Mouse (Mus musculus) neural tube, embryonic 15.5 days (tissue): Measurements from ENCODE around the gene Vwa3b. TPM values are rescaled to one million over a fixed set of nuclear protein-coding genes. Genes with fewer than 3 reads are reported as not detected.

Source experiments
- ATAC-seq: fragments of 200-750 bp; cut with Nextera tagmentation; 2 replicates; pipeline ENCODE4 v1.8.0; 2017; ENCODE audit warnings: mild to moderate bottlenecking, moderate TSS enrichment, moderate library complexity; ENCODE audit not compliant: low FRiP score
- H3K27ac ChIP-seq: fragments of 300-500 bp; sonication (generic); replicated peaks from 2 replicates; pipeline ENCODE4 v1.5.1; 2015; ENCODE audit warnings: mild to moderate bottlenecking, inconsistent platforms
- H3K27me3 ChIP-seq: fragments of 300-500 bp; sonication (generic); replicated peaks from 2 replicates; pipeline ENCODE4 v1.6.1; 2015; ENCODE audit warnings: inconsistent platforms
- H3K36me3 ChIP-seq: fragments of 300-500 bp; sonication (generic); 2 replicates; pipeline ENCODE4 v1.6.1; 2015; ENCODE audit warnings: inconsistent platforms
- H3K4me1 ChIP-seq: fragments of 300-500 bp; sonication (generic); 2 replicates; pipeline ENCODE4 v1.6.1; 2015; ENCODE audit warnings: inconsistent platforms
- H3K4me2 ChIP-seq: fragments of 300-500 bp; sonication (generic); 2 replicates; pipeline ENCODE4 v1.6.1; 2015; ENCODE audit warnings: inconsistent platforms, mild to moderate bottlenecking, moderate library complexity
- H3K4me3 ChIP-seq: fragments of 300-500 bp; sonication (generic); replicated peaks from 2 replicates; pipeline ENCODE4 v1.5.1; 2015; ENCODE audit warnings: mild to moderate bottlenecking, inconsistent platforms
- H3K9ac ChIP-seq: fragments of 300-500 bp; sonication (generic); replicated peaks from 2 replicates; pipeline ENCODE4 v1.6.1; 2015; ENCODE audit warnings: mild to moderate bottlenecking, inconsistent platforms
- H3K9me3 ChIP-seq: fragments of 300-500 bp; sonication (generic); replicated peaks from 2 replicates; pipeline ENCODE4 v1.6.1; 2016; ENCODE audit warnings: inconsistent platforms
- WGBS: fragments of 180-500 bp; shearing (Covaris S2); methylation state at CpG from one replicate; pipeline ENCODE4 v1.1.7; 2015; ENCODE audit warnings: mixed read lengths; 5-methylcytosine and 5-hydroxymethylcytosine counted together
- polyA plus RNA-seq: library from polyadenylated mRNA; unstranded; fragments of >200 nt; fragmentation: Nextera tagmentation; extraction: Ambion mirVana; gene quantifications from 2 replicates; pipeline ENCODE4 v1.2.1, GENCODE M21; 2015

Gene Vwa3b
- polyA plus RNA-seq, result 0.38 and 0.59 TPM in 2 replicates

DNA sequence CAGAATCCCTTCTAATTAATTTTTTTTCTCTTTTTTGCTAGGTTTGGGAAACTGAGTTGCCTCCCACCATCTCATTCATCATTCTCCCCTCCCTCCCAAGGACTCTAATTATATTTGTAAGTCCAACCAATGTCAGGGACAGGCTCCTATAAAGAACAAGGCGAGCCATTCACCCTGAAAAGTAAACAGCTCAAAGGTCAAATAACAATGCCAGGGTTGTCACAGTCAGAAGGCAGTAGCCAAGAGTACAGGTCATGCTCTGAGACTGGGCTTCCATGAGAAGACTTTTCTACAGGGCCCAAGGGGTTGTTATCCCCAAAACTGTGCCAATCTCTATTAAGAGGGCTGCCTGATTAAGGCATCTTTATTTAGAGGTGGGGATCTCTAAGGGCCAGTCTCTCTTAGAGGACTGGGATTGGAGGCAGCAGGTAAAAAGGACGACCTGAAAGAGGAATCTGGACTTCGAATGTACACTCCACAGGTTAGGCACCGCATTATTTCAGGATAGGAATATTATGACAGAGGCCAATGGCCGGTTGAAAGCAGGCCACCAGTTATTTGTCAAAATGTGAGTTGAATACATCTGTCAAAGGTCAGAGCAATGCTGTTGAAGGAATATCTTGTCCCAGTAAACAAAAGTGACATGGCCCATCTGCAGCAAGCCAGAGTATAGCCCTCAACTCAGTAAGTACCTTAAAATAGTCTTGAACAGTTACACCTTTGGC, at the start of gene Vwa3b:
Gene Vwa3b (plus strand): TSS at position 635 of the 725 bp plus-strand sequence.
- WGBS, result 80% methylated on average over 5 of the region's 5 CpGs
- H3K9ac ChIP-seq, result no peak within 1 kb of the TSS
- no peaks in the 10 kb centered on the region for H3K9me3 ChIP-seq
- H3K36me3 ChIP-seq, result no peaks in the 10 kb centered on the region
- H3K4me1 ChIP-seq, result peaks cover 13% of the 10 kb centered on the region
- H3K4me3 ChIP-seq, result no peak within 1 kb of the TSS
- H3K27ac ChIP-seq, result no peak within 1 kb of the TSS
- no peaks in the 10 kb centered on the region for H3K27me3 ChIP-seq
- no peak within 1 kb of the TSS for H3K4me2 ChIP-seq
- no peak for ATAC-seq

DNA sequence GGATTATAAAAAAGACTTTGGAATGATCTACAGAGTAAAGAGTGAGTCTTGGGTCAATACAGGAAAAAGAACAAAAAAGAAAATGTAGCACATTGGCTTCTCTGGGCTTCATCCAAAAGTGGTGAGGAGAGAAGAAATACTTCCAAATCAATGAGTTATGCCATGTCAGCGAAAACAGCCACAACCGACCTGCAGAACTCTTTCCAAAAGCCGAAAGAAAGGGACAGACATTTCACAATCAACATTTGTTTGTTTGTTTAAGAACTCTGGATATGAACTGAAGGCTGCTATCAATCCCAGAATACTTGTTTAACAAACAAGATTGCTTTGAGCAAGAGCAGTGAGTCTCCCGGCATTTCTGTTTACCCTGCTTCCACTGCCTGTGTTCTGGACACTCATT, 49.6 kb upstream of the Vwa3b start:
- Histone ChIP-seq H3K4me1 (no peaks in the 10 kb centered on the region), H3K9ac (no peak overlapping the region), H3K27ac (no peak overlapping the region), H3K4me2 (no peak overlapping the region), H3K36me3 (no peaks in the 10 kb centered on the region), H3K9me3 (no peaks in the 10 kb centered on the region), H3K27me3 (no peaks in the 10 kb centered on the region), H3K4me3 (no peak overlapping the region)
- ATAC-seq, result no peak
- 89% methylated on average over 4 of the region's 4 CpGs for WGBS

DNA sequence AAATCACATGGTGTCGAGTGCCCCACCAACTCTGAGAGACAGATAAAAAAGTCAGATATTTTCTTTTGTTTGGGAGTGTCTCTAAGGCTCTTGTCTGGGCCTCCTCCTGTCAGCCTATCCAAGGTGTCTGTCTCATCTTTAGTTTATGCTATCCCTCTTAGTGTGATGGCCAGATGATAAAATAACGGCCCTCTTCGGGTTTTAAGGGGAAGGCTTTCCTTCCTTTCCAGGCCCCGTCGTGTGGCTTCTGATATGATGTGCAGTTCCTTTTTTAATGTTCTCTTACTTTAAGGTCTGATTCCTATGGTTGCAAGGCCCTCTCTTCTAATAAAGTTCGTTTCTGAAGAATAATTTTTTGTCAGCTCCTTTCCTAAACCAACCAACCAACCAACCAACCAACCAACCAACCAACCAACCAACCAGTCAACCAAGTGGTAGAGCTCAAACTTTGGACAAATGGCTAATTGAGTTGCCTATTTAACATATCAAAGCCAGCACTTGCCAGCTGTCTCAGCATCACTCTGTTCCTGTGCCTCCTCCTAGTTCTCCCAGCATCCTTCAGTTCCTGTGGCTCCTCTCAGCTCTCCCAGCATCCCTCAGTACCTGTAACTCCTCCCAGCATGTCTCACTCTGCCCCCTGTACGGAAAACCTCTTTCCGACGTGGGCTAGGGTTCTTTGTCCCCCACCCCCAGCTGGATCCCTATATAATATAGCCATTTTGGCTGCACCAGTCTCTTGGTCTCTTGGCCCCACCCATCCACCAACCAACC, 44.0 kb upstream of the Vwa3b start:
- Histone ChIP-seq H3K4me3 (no peak overlapping the region), H3K36me3 (no peaks in the 10 kb centered on the region), H3K27me3 (no peaks in the 10 kb centered on the region), H3K27ac (no peak overlapping the region), H3K4me1 (no peaks in the 10 kb centered on the region), H3K9me3 (no peaks in the 10 kb centered on the region), H3K4me2 (no peak overlapping the region), H3K9ac (no peak overlapping the region)
- WGBS, result 92% methylated on average over 9 of the region's 9 CpGs
- ATAC-seq, result no peak

DNA sequence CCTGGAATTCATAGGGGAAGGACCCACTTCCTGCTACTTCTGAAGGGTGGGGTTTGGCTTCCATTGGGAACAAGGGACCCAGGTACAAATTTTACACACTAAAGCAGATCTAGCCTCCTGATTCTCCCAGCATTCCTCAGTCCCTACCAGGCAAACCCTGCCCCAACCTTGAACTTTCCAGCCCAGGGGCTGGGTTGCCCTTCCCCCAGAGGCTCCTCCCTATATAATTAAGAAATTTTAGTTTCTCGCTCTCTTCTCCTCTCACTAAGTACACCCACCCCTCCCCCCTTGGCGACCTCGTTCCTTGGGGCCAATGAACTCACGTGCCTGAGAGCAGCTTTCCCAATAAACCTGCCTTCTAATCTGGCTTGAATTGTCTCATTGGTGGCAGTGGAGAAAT, 42.6 kb upstream of the Vwa3b start:
- Histone ChIP-seq H3K27me3 (no peaks in the 10 kb centered on the region), H3K27ac (no peak overlapping the region), H3K4me1 (no peaks in the 10 kb centered on the region), H3K4me2 (no peak overlapping the region), H3K9me3 (no peaks in the 10 kb centered on the region), H3K4me3 (no peak overlapping the region), H3K36me3 (no peaks in the 10 kb centered on the region), H3K9ac (no peak overlapping the region)
- no peak for ATAC-seq
- 46% methylated on average over 4 of the region's 4 CpGs for WGBS

DNA sequence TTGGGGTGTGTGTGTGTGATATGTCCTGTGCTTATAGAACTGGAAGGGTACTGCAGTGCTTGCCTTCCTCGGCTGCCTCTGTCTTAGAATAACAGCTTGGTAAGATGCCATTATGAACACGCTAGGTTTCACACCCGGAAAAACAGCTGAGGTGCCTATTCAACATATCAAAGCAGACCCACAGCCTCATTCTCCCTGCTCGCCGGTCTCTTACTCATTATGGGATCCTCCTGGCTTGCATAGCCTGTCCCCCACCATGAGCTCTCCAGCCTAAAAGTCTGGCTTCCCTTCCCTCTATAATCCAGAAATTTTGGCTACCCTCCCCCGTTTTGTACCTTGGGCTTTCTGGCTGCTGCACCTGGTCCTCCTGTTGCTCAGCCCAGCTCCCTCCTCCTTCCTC, 42.0 kb upstream of the Vwa3b start:
- Histone ChIP-seq H3K36me3 (no peaks in the 10 kb centered on the region), H3K4me3 (no peak overlapping the region), H3K4me2 (no peak overlapping the region), H3K27me3 (no peaks in the 10 kb centered on the region), H3K27ac (no peak overlapping the region), H3K9me3 (no peaks in the 10 kb centered on the region), H3K9ac (0 out of 2 replicates have a peak overlapping the region, but pooled peaks have one; percentile 7), H3K4me1 (no peaks in the 10 kb centered on the region)
- ATAC-seq, result no peak
- 27% methylated on average over 6 of the region's 6 CpGs for WGBS

DNA sequence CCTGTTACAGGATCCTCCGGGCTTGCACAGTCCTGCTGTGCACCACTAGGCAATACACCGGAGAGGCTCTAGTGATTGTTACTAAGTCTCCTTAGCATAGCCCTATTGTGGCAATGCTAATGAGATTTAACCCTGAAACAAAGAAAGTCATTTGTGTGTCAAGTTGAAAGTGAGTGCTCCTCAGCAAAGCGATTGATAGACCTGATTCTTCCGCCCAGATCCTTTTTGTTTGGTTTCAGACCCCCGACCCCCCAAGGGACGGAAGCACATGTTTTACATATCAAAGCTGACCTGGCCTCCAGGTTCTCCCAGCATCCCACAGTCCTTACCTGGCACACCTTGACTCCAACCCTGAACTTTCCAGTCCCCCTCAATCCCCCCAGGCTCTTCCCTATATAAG, 40.5 kb upstream of the Vwa3b start:
- Histone ChIP-seq H3K4me1 (no peaks in the 10 kb centered on the region), H3K27ac (no peak overlapping the region), H3K36me3 (no peaks in the 10 kb centered on the region), H3K9ac (no peak overlapping the region), H3K4me3 (no peak overlapping the region), H3K4me2 (no peak overlapping the region), H3K27me3 (no peaks in the 10 kb centered on the region), H3K9me3 (no peaks in the 10 kb centered on the region)
- no peak for ATAC-seq
- 22% methylated on average over 6 of the region's 6 CpGs for WGBS

DNA sequence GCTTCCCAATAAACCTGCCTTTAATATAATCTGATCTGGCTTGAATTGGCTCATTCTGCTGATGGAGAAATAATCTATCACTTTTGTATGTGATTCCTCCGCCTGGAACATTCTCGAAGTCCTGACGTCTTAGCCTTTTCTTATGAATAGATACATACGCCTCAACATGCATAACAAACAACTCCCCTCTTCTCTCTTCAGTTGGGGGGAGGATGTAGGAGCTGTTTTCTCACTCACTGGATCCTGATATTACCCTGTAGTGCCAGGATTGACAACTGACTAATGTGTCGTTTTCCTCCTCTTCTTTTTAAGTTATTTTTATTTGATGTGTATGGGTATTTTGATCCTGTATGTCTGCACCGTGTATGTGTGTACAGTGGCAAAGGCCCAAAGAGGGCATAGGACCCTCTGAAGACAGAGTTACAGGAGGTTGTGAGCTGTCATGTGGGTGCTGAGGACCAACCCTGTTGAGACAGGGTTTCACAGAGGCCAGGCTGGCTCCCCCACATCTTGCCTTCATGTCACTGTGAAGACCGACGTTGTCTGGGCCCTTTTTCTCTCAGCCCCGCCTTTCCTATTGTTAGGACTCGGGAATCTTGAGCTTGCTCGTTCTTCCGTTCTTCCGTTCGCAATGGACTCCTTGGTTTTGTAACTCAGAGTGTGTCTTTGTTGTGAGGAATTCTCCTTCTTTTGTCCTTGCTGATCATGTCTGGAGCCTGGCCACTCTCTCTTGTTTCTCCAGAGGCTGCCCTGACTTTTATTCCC, 39.8 kb upstream of the Vwa3b start:
- no peaks in the 10 kb centered on the region for H3K27me3 ChIP-seq
- ATAC-seq, result no peak
- no peaks in the 10 kb centered on the region for H3K36me3 ChIP-seq
- H3K9me3 ChIP-seq, result no peaks in the 10 kb centered on the region
- H3K4me3 ChIP-seq, result no peak overlapping the region
- no peak overlapping the region for H3K4me2 ChIP-seq
- H3K4me1 ChIP-seq, result no peaks in the 10 kb centered on the region
- WGBS, result 45% methylated on average over 14 of the region's 14 CpGs
- no peak overlapping the region for H3K9ac ChIP-seq
- no peak overlapping the region for H3K27ac ChIP-seq

DNA sequence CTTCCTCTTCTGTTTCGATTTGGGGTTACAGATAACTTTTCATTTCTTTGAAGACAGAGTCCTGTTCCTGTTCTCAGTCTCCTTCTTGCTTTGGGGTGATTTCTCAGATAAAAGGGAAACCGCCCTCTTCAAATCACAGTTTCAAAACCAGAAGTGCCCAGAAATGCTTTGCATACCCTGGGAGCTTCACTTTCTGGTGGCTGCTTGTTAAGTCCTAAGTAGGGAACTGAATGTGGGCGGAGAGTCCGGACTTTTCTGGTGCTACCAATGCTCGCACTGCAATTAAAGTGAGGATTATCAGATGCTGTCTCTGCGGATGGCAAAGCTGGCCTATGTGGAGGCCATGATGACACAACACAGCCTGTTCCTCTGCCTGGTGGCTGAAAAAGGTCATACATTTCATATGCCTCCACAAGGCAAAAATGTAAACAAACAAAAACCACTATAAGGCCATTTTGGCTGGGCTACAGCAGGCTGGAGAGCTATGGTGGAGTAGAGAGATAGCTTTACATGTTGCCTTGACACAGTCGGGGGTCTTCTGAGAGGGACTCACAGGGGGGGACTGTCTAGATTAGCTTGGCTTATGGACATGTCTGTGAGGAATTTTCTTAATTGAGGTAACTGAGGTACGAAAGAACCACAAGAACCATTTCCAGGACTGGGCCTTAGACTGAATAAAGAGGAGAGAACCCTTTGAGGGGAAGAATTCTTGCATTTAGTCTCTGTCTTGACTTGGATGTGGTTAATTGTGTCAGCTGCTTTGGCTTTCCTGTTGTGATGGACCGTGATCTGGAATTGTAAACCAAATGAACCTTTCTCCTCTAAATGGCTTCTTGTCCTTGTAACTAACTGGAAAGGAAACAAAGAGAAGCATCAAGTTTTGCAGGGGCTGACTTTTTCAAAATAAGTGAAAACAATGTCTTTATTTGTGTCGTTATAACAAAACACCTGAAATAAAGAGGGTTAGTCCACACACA, 38.9 kb upstream of the Vwa3b start:
- H3K36me3 ChIP-seq, result no peaks in the 10 kb centered on the region
- H3K4me1 ChIP-seq, result no peaks in the 10 kb centered on the region
- WGBS, result 88% methylated on average over 10 of the region's 10 CpGs
- H3K9ac ChIP-seq, result no peak overlapping the region
- H3K27ac ChIP-seq, result no peak overlapping the region
- no peaks in the 10 kb centered on the region for H3K9me3 ChIP-seq
- no peaks in the 10 kb centered on the region for H3K27me3 ChIP-seq
- H3K4me2 ChIP-seq, result no peak overlapping the region
- no peak overlapping the region for H3K4me3 ChIP-seq
- no peak for ATAC-seq

DNA sequence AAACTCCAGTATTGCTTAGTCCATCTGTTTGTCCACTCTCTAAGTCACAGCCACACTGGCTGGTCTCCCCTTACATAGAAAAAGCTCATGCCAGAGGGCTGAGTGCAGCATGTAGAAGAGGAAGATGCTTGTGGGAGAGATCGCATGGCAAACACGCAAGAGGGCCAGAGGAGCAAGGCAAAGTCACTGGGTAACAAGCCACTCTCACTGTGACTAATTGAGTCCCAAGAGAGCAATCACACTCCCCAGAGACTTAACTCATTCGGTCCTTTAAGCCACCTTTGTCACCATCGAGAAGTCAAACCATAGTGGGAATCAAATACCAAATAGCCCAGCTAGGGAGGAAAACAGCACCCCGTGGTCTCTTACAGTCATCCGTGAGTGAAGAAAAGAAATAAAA, 38.2 kb upstream of the Vwa3b start:
- Histone ChIP-seq H3K4me2 (no peak overlapping the region), H3K9me3 (no peaks in the 10 kb centered on the region), H3K9ac (no peak overlapping the region), H3K27me3 (no peaks in the 10 kb centered on the region), H3K4me1 (no peaks in the 10 kb centered on the region), H3K36me3 (no peaks in the 10 kb centered on the region), H3K4me3 (no peak overlapping the region), H3K27ac (no peak overlapping the region)
- ATAC-seq, result no peak
- 75% methylated on average over 6 of the region's 6 CpGs for WGBS

DNA sequence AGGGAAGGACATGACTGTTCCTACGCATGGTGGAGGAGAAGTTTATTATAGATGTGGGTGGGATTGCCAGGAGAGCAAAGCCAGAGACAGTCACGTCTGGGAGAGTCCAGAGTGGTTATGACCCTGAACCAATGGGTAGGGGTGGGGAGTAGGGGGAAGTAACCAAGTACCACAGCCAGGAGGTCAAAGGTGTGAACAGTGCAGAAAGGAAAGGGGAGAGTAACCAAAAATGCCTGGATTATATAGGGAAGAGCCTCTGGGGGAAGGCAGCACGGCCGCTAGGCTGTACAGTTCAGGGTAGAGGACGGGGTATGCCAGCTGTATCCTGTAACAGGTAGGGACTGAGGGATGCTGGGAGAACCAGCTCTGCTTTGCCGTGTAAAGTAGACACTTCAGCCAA, 37.8 kb upstream of the Vwa3b start:
- H3K36me3 ChIP-seq, result no peaks in the 10 kb centered on the region
- no peak overlapping the region for H3K4me3 ChIP-seq
- no peaks in the 10 kb centered on the region for H3K27me3 ChIP-seq
- H3K4me2 ChIP-seq, result no peak overlapping the region
- no peak overlapping the region for H3K27ac ChIP-seq
- H3K4me1 ChIP-seq, result no peaks in the 10 kb centered on the region
- WGBS, result 81% methylated on average over 6 of the region's 6 CpGs
- no peak overlapping the region for H3K9ac ChIP-seq
- no peak for ATAC-seq
- no peaks in the 10 kb centered on the region for H3K9me3 ChIP-seq

DNA sequence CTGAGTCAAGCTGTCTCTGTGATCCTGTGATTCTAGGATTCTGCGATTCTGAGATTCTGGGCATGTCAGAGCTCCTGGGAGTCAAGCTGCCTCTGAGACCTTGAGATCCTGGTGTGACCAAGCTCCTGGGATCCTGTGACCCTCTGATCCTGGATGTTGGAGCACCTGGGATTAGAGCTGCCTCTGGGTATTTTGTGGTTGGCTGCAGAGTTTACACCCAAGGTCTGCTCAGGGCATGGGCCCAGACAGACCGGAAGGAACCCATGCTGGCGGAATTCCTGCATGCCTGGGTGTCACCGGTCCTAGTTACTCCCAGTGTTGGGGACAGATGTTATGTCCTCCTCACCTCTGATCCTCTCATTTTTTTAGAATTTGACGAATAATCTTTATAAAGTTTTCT, 32.1 kb upstream of the Vwa3b start:
- H3K4me3 ChIP-seq, result no peak overlapping the region
- H3K36me3 ChIP-seq, result no peaks in the 10 kb centered on the region
- no peak overlapping the region for H3K9ac ChIP-seq
- WGBS, result 91% methylated on average over 5 of the region's 5 CpGs
- no peaks in the 10 kb centered on the region for H3K4me1 ChIP-seq
- no peaks in the 10 kb centered on the region for H3K9me3 ChIP-seq
- ATAC-seq, result no peak
- H3K27ac ChIP-seq, result no peak overlapping the region
- H3K4me2 ChIP-seq, result no peak overlapping the region
- no peaks in the 10 kb centered on the region for H3K27me3 ChIP-seq
